Mouse (Mus musculus) adrenal gland, adult 18-20 months (tissue): ENCODE measurements around the gene Ugcg. TPM values are rescaled to one million over a fixed set of nuclear protein-coding genes. Genes with fewer than 3 reads are reported as not detected.

ENCODE experiments used
- DNase-seq, 2 experiments: peaks; one replicate each; pipeline ENCODE4 v3.0.0; 2021 to 2022; ENCODE audit warnings: low spot score in 2 of 2
- long read RNA-seq, 2 experiments: library from polyadenylated mRNA; stranded (forward); transcript quantifications; one replicate each; pipeline ENCODE4 v2.0.0; 2021
- total RNA-seq, 2 experiments: library from RNA; stranded (reverse); gene quantifications; 1 replicate in 1 of 2; 2 replicates in 1 of 2; pipeline ENCODE4 v1.2.3; 2021

The Ugcg gene
- total RNA-seq, result 10 to 100 TPM; 31.7 to 32.0 TPM
- long read RNA-seq, experiment 1, full-length matches to known transcripts, result 21 of 26 reads
- long read RNA-seq, experiment 1, partial matches to known transcripts, result 2 of 26 reads
- long read RNA-seq, experiment 1, other reads (novel, unspliced or antisense), result 3 of 26 reads
- long read RNA-seq, experiment 2, full-length matches to known transcripts, result 40 of 50 reads
- long read RNA-seq, experiment 2, partial matches to known transcripts, result 7 of 50 reads
- long read RNA-seq, experiment 2, other reads (novel, unspliced or antisense), result 3 of 50 reads

DNA sequence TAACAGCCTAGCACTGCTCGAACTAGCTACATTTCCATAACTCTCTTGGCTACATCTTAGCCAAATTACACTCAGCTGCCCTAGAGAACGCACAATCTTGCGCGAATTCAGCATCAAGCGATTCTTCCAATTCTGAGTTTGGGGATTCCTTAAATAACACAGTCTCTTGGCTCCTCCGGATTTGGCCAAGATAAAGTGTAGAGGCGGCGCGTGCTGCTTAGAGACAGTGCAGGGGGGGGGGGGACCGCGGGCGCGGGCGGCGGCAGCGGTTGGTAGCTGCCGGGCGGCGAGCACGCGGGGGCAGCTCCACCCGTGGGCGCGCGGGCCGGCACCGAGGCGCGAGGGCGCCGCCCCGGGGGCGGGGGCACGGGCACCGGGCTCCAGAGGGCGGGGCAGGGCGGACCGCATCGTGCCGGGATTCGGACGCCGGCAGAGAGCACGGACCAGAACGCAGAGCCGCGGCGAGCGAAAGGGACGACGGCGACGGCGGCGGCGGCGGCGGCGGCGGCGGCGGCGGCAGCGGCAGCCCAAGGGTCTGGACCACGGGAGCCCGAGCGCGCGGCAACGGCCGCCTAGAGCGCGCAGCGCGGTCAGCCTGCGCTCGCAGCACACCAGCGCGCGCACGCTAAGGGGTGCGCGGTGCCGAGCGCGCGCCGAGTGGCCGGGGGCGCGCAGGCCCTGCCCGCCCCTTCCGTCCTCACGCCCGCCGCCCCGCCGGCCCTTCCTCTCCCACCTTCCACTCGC, at the start of gene Ugcg:
Gene Ugcg, plus strand, starts transcription at position 456 of the 744 bp plus-strand sequence.
- DNase-seq, result peak; percentile 83 to 86

- no peak for DNase-seq
These were observed 40.0 kb upstream of the Ugcg start for GRCm38 (mm10) chr4:59149043-59149442.

DNA sequence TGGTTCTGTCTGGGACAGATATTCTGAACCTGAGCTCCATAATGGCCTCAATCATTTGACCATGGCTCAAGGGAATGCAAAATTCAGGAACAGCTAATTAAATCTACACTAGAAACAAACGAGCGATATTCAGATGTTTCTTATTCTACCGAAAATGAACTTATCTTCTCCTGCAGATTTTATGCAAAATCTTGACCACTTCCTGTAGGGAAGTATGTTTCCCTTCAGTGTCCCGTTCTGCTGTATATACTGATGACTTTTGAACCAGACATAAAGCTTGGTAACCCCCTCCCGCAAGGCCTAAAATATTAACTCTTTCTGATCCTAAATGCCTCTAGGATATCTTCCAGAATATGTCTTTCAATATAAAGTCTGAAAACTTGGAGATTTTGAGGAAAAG, 38.1 kb upstream of the Ugcg start:
- no peak for DNase-seq

DNA sequence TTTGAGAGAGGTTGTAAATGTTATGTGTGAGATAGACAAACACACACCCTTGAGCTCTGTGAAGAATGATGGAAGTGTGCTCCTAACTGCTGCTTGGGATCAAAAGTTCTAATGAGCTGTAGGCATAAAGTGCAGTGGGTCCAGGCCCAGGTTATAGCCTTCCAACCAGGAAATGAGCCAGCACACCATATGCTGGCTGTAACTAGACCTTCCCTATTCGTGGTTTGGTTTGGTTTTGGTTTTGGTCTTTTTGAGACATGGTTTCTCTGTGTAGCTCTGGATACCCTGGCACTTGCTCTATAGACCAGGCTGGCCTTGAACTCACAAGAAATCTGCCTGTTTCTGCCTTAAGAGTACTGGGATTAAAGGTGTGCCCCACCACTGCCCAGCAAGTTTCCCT, 37.1 kb upstream of the Ugcg start:
- no peak for DNase-seq

GRCm38 (mm10) chr4:59156897-59157592, 32.0 kb upstream of the Ugcg start:
- DNase-seq, result no peak

GRCm38 (mm10) chr4:59157654-59158053, 31.4 kb upstream of the Ugcg start:
- no peak for DNase-seq

- DNase-seq, result no peak
These were observed 28.8 kb upstream of the Ugcg start for GRCm38 (mm10) chr4:59160289-59160688.

GRCm38 (mm10) chr4:59160959-59161670, 27.9 kb upstream of the Ugcg start:
- no peak for DNase-seq

GRCm38 (mm10) chr4:59164034-59164433, 25.0 kb upstream of the Ugcg start:
- DNase-seq, result no peak

DNA sequence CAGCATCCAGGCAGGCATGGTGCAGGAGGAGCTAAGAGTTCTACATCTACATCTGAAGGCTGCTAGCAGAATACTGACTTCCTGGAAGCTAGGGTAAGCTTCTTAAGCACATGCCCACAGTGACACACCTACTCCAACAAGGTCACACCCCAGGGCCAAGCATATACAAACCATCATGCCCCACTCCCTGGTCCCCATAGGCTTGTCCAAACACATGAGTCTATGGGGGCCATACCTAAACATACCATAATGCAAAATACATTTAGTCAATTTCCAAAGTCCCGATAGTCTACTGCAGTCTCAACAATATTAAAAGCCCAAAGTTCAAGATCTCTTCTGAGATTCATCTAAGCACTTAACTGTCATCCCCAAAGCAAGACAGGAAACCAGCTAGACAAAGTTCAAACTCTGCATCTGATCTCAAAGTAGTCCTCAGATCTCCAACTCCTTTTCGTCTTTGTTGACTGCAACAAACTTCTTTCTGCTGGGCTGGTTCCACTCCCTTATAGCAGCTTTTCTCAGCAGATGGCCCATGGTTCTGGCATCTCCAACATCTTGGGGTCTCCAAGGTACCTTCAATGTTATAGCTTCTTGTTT, 21.7 kb upstream of the Ugcg start:
- DNase-seq, result no peak

DNA sequence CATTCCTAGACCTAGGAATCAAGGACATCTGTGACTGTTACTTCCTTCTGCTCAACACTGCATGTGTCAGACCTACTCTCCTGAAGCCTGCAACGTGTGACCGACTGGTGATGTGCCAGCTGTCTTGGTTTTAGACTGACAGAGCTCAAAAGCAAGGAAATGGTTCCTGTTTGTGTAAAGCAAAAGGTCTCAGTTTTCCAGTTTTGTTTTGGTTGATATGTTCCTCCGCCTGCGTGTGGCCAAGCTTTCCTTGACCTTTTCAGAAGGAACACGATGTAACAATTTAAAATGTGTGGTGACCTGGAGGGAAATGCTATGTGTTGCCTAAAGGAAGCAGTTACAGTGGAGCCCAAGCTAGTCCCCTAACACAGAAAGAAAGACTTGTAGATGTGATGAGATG, 19.1 kb upstream of the Ugcg start:
- no peak for DNase-seq

DNA sequence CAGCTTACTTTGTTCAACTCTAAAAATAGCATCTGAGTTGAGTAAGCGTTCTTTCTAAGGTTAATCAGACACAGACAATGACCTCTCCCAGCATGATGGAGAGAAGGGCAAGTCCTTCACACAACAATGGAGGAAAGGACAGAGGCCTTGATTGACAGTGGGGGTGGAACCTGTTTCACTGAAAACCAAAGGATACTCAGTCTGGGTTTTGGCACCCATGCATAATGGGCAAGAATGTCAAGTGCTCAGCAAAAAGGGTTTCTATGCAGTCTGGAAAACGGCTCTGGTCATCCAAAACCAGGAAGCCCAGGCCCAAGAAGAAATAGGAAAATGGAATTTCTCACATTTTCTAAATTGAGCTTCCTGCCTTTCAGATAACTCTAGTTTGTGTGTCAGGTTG, 16.4 kb upstream of the Ugcg start:
- no peak for DNase-seq

DNA sequence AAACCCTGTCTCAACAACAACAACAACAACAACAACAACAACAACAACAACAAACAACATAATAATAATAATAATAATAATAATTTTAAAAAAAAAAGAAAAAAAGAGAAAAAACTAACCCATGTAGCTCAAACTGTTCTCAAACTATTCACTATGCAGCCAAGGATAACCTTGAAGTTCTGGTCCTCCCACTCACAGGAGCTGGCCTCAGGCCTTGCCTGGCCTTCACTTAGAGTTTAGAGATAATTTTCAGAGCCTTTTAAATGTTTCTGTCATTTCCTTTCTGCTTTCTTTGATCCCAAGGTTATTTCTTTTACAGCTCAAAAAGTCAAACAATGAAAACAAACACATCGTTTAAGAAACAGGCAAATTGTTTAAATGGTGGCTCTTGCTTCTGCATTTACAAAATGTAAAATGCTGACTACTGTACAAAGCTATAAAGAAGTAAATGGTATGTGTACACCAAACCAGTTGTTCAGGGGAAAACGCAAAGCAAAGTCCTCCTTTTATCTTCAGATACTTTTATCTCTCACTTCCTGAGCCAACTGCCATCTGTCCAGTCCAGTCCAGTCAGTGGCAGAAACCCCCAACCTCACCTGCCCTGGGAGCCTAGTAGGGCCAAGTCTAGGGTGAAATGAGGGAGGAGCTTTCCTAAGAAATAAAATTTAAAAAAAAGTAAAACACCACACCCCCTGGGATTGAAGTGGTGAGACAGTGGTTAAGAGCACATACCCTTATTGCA, 15.7 kb upstream of the Ugcg start:
- no peak for DNase-seq

- DNase-seq, result no peak
These were observed 14.1 kb upstream of the Ugcg start for GRCm38 (mm10) chr4:59175003-59175402.

DNA sequence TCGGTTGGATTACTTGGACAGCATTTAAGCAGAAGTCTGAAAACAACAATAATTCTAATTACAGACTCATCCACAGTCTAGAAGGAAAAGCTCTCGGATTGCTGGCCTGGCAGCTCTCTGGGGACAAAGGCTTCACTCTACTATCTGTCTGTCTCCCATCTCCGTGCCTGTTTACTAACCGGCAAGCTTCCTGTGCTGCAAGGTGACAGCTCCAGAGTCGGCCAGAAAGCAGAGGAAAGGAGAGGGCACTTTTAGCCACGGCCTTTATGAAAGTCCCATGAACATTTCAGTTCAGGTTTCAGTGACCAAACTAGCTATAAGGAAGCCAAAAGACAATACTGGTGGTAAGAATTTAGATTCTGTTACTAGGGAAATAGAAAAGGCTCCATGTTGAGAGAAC, 13.1 kb upstream of the Ugcg start:
- no peak for DNase-seq

GRCm38 (mm10) chr4:59177566-59177965, 11.5 kb upstream of the Ugcg start:
- DNase-seq, result no peak

DNA sequence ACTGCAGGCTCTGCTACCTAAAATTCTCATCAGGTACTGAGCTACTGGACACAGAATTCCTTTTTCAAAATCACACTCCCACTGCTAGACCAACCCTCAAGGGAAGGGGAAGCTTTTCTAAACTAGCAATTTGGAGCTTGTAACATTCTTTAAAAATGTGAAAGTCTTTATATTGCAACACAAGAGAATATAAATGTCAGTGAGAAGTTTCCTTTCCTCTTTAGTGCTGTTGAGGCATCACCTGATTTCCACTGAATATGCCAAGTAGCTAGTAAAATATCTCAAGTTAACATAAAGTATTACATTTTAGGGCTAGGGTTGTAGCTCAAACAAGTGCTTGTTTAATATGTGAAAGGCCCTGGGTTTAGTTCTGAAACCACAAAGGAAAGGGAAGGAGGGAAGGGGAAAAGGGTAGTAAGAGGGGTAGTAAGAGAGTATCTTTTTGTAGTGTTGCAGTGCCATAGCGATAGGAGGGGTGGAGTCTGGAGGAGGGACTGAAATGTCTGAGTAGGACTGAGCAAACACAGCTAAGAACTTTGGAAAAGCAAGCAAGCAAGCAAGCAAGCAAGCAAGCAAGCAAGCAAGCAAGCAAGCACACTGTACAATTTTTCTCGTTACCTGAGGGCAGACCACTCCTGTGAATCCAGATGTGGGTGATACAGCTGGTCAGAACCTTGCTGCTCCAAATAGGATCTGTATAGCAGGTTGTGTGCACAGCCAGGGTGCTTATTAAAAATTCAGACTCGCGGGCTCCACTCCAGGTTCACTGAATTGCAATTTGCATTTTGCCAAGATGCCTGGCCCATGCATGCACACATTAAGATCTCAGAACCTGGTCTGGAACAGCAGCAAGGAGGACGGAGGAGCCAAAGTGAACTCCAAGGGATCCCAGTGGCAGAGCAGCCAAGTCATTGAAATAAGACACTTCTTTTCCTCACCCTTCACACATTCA, 7.5 kb upstream of the Ugcg start:
- no peak for DNase-seq

- DNase-seq, result no peak
These were observed 3.4 kb upstream of the Ugcg start for GRCm38 (mm10) chr4:59185671-59186070.

DNA sequence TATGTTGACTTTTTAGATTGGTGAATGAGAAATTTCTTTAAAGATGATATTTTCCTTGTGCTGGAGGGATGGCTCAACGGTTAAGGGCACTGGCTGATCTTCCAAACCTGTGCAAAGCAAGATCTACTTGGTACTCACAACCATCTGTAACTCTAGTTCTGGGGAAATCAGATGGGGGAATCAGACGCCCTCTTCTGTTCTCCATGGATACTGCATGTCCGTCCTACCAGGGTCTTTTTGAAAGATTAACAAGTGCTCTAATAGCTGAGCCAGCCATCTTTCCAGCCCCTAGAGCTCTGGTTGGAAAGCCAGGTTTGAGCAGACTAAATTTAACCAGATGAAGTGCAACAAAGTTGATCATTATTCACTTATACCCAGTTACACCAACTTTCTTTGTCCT, 1.8 kb upstream of the Ugcg start:
- peak in 1 of 2 experiments; percentile 43 for DNase-seq
